ENCODE assay signal across 9 mouse cellular contexts in genomic region chr6:108658416-108659201, GRCm38 (mm10). TPM values are rescaled to one million over a fixed set of nuclear protein-coding genes. Genes with fewer than 3 reads are reported as not detected.
A peak's percentile ranks its signal among the peaks of the same experiment; 100 is the strongest.
DNase-seq lines count a peak whose midpoint lies in the region; ATAC-seq and TF ChIP-seq lines count a peak whose summit lies in the region.
"Had no signal": no experiment of that assay in that cellular context is flagged by ENCODE, and none has a peak within 500 bp of the region (broad histone marks: within the 10 kb centered on the region; RNA-seq: fewer than 3 reads in every experiment).

No protein-coding gene starts in this region.

- peak overlapping the region; percentile 99 for H3K27ac ChIP-seq in layer of hippocampus, adult 2 months
- peak overlapping the region; percentile 96 for H3K27ac ChIP-seq in heart, embryonic 10.5 days
- peak overlapping the region; percentile 97 for H3K27ac ChIP-seq in kidney, adult 2 months (ENCODE audit: insufficient read depth, low read depth, low read length)
- H3K27ac ChIP-seq in liver, postnatal 0 days (ENCODE audit: low read depth) = peak overlapping the region; percentile 99
- H3K27ac ChIP-seq in neural tube, embryonic 12.5 days = no peak overlapping the region

- peak in 1 of 2 experiments; percentile 33 for DNase-seq in layer of hippocampus, adult 2 months (ENCODE audit: low spot score in 2 of 2)
- DNase-seq in layer of hippocampus, postnatal 10 days (ENCODE audit: low spot score in 2 of 2) = no peak
- DNase-seq in embryo, embryonic 11 days = peak; percentile 67
- no peak for DNase-seq in heart, embryonic 10.5 days (ENCODE audit: low spot score)
- DNase-seq in kidney, adult 2 months = peak; percentile 95
- DNase-seq in liver, postnatal 0 days = peak; percentile 65
- peak; percentile 26 for DNase-seq in thymus, postnatal 25 days

- peak; percentile 30 for ATAC-seq in liver, postnatal 0 days
- ATAC-seq in neural tube, embryonic 12.5 days (ENCODE audit: low FRiP score, low read depth) = peak; percentile 1; the same call in 1 of the 2 replicates

- H3K9ac ChIP-seq in liver, postnatal 0 days (replicated peaks) = peak overlapping the region; percentile 76
- H3K9ac ChIP-seq in neural tube, embryonic 12.5 days = peak overlapping the region; percentile 44; the same call in 1 of the 2 replicates

- peak overlapping the region; percentile 84 for H3K4me2 ChIP-seq in liver, postnatal 0 days (ENCODE audit: low read depth, low read length)
- H3K4me2 ChIP-seq in neural tube, embryonic 12.5 days (replicated peaks) = peak overlapping the region; percentile 99

- TF ChIP-seq CTCF in layer of hippocampus, adult 2 months (conservative IDR thresholded peaks at IDR 0.05) = no peak
- TF ChIP-seq CTCF in kidney, adult 2 months (conservative IDR thresholded peaks at IDR 0.05; ENCODE audit: insufficient read depth, insufficient read length, low read depth, low read length) = no peak
- no peak for TF ChIP-seq CTCF in liver, postnatal 0 days (IDR thresholded peaks at IDR 0.05; ENCODE audit: low read depth)

- peak overlapping the region; percentile 96 for H3K4me3 ChIP-seq in layer of hippocampus, adult 2 months
- peak overlapping the region; percentile 74 for H3K4me3 ChIP-seq in heart, embryonic 10.5 days
- peak overlapping the region; percentile 30 for H3K4me3 ChIP-seq in kidney, adult 2 months (ENCODE audit: insufficient read depth, low read depth, low read length)
- peak overlapping the region; percentile 67 for H3K4me3 ChIP-seq in liver, postnatal 0 days (ENCODE audit: low read depth, low read length)
- H3K4me3 ChIP-seq in neural tube, embryonic 12.5 days = peak overlapping the region; percentile 58

- TF ChIP-seq POLR2A in kidney, adult 2 months (IDR thresholded peaks at IDR 0.05; ENCODE audit: low read depth, low read length) = no peak

- no peaks in the 10 kb centered on the region for H3K9me3 ChIP-seq in heart, embryonic 10.5 days
- no peaks in the 10 kb centered on the region for H3K9me3 ChIP-seq in liver, postnatal 0 days (ENCODE audit: low read length)
- H3K9me3 ChIP-seq in neural tube, embryonic 12.5 days = no peaks in the 10 kb centered on the region
- H3K9me3 ChIP-seq: G1E had no signal

- H3K4me1 ChIP-seq in heart, embryonic 10.5 days = peaks cover 39% of the 10 kb centered on the region
- peaks cover 8% of the 10 kb centered on the region for H3K4me1 ChIP-seq in kidney, adult 2 months (ENCODE audit: control insufficient read depth, insufficient read depth, low read length)
- peaks cover 2% of the 10 kb centered on the region; the same call in 1 of the 2 replicates for H3K4me1 ChIP-seq in liver, postnatal 0 days (ENCODE audit: insufficient read depth)
- peaks cover 20% of the 10 kb centered on the region for H3K4me1 ChIP-seq in neural tube, embryonic 12.5 days

- H3K36me3 ChIP-seq in heart, embryonic 10.5 days = no peaks in the 10 kb centered on the region
- H3K36me3 ChIP-seq in kidney, adult 2 months (ENCODE audit: control insufficient read depth, insufficient read depth, low read length) = peaks cover 3% of the 10 kb centered on the region; the same call in 1 of the 2 replicates
- 0 out of 2 replicates have a peak, but pooled peaks cover 2% of the 10 kb centered on the region for H3K36me3 ChIP-seq in liver, postnatal 0 days (replicated peaks; ENCODE audit: insufficient read depth, low read length)
- H3K36me3 ChIP-seq in neural tube, embryonic 12.5 days = no peaks in the 10 kb centered on the region
- H3K36me3 ChIP-seq: G1E had no signal

- 1% methylated on average over 31 of the region's 31 CpGs for WGBS in heart, embryonic 10.5 days
- WGBS in kidney, adult 2 months = 1% methylated on average over 31 of the region's 31 CpGs
- WGBS in liver, postnatal 0 days (ENCODE audit: insufficient replicate concordance) = 2% methylated on average over 31 of the region's 31 CpGs
- 1% methylated on average over 31 of the region's 31 CpGs for WGBS in neural tube, embryonic 12.5 days

- no peaks in the 10 kb centered on the region for H3K27me3 ChIP-seq in heart, embryonic 10.5 days (ENCODE audit: insufficient read depth, poor library complexity, severe bottlenecking)
- H3K27me3 ChIP-seq in kidney, adult 2 months (replicated peaks; ENCODE audit: control insufficient read depth, insufficient read depth, low read length) = no peaks in the 10 kb centered on the region
- H3K27me3 ChIP-seq in liver, postnatal 0 days (ENCODE audit: insufficient read depth, low read length) = peaks cover 9% of the 10 kb centered on the region; the same call in 1 of the 2 replicates
- peaks cover 11% of the 10 kb centered on the region for H3K27me3 ChIP-seq in neural tube, embryonic 12.5 days (replicated peaks)

- TF ChIP-seq EP300 in liver, postnatal 0 days (IDR thresholded peaks at IDR 0.05; ENCODE audit: low read depth) = no peak; the same call in 1 of the 2 replicates

RNA-seq across cellular contexts. Expression of gene Bhlhe40, which starts 1.8 kb away (rescaled TPM):
- 100 to 1,000 TPM in 1 of 2 experiments, 10 to 100 TPM in 1; 99.6 to 108 TPM for total RNA-seq in layer of hippocampus, adult 2 months (2021)
- total RNA-seq in layer of hippocampus, postnatal 10 days (2021) = 10 to 100 TPM; 36.9 to 49.7 TPM
- polyA plus RNA-seq in heart, embryonic 10.5 days (2016; fragmentation: Nextera tagmentation; extraction: Ambion mirVana) = 7.8 and 10.8 TPM in 2 replicates
- polyA plus RNA-seq in kidney, adult 2 months (2012; rRNA removed) = 38.0 and 39.5 TPM in 2 replicates
- polyA plus RNA-seq in liver, postnatal 0 days (2015; fragmentation: Nextera tagmentation; extraction: Ambion mirVana) = 19.1 and 26.9 TPM in 2 replicates
- polyA plus RNA-seq in neural tube, embryonic 12.5 days (2016; fragmentation: Nextera tagmentation; extraction: Ambion mirVana) = 3.8 and 4.4 TPM in 2 replicates

Comparison
In these comparisons a context has a peak if more than half of its experiments do, and no peak if none do; other contexts are left out.
1. DNase-seq: peak in embryo, embryonic 11 days (single experiment), kidney, adult 2 months (single experiment), liver, postnatal 0 days (single experiment) and thymus, postnatal 25 days (single experiment); none in layer of hippocampus, postnatal 10 days (0 of 2) and heart, embryonic 10.5 days (single experiment).
2. H3K4me3 ChIP-seq: peak in every context shown above with its lines; median percentile 96 in layer of hippocampus, adult 2 months; 74 in heart, embryonic 10.5 days; 67 in liver, postnatal 0 days; 58 in neural tube, embryonic 12.5 days; 30 in kidney, adult 2 months.